Comparison of ENCODE assay signal across 8 mouse cellular contexts in genomic region chr4:33248915-33249314, GRCm38 (mm10). TPM values are rescaled to one million over a fixed set of nuclear protein-coding genes. Genes with fewer than 3 reads are reported as not detected.
DNase-seq lines count a peak whose midpoint lies in the region; ATAC-seq and TF ChIP-seq lines count a peak whose summit lies in the region.

No protein-coding gene starts in this region.

- H3K79me3 ChIP-seq in C2C12 (ENCODE audit: low read depth): peaks cover 11% of the 10 kb centered on the region

- WGBS in embryonic facial prominence, embryonic 15.5 days: 2% methylated on average over 4 of the region's 4 CpGs
- under 1% methylated on average over 4 of the region's 4 CpGs for WGBS in kidney, embryonic 16.5 days
- 3% methylated on average over 4 of the region's 4 CpGs for WGBS in neural tube, embryonic 12.5 days

- H3K36me3 ChIP-seq in C2C12 (ENCODE audit: control insufficient read depth, insufficient read depth): peaks cover 18% of the 10 kb centered on the region
- H3K36me3 ChIP-seq in embryonic facial prominence, embryonic 15.5 days: peaks cover 24% of the 10 kb centered on the region
- peaks cover 20% of the 10 kb centered on the region for H3K36me3 ChIP-seq in kidney, embryonic 16.5 days (ENCODE audit: insufficient read depth, low read length)
- peaks cover 23% of the 10 kb centered on the region for H3K36me3 ChIP-seq in neural tube, embryonic 12.5 days

- no peaks in the 10 kb centered on the region for H3K9me3 ChIP-seq in embryonic facial prominence, embryonic 15.5 days (replicated peaks)
- no peaks in the 10 kb centered on the region for H3K9me3 ChIP-seq in kidney, embryonic 16.5 days (ENCODE audit: low read length)
- H3K9me3 ChIP-seq in neural tube, embryonic 12.5 days: no peaks in the 10 kb centered on the region

- no peak overlapping the region for H3ac ChIP-seq in C2C12 (ENCODE audit: control insufficient read depth, insufficient read length, low read depth)

- no peak for ATAC-seq in cerebellum, adult (ENCODE audit: insufficient number of reproducible peaks, low FRiP score, low TSS enrichment)
- no peak for ATAC-seq in embryonic facial prominence, embryonic 15.5 days (ENCODE audit: insufficient number of reproducible peaks, low FRiP score, low TSS enrichment, low read depth)
- ATAC-seq in kidney, embryonic 16.5 days (ENCODE audit: low FRiP score, low TSS enrichment): no peak
- ATAC-seq in neural tube, embryonic 12.5 days (ENCODE audit: low FRiP score, low read depth): no peak
- ATAC-seq in monocyte, adult 5-6 weeks (replicated peaks; ENCODE audit: insufficient number of reproducible peaks, low FRiP score, low TSS enrichment, poor library complexity, severe bottlenecking): no peak

- H3K79me2 ChIP-seq in C2C12 (ENCODE audit: control insufficient read depth, insufficient read depth): peaks cover 29% of the 10 kb centered on the region

- H3K4me2 ChIP-seq in embryonic facial prominence, embryonic 15.5 days (replicated peaks): peak overlapping the region; percentile 63
- peak overlapping the region; percentile 52 for H3K4me2 ChIP-seq in kidney, embryonic 16.5 days (replicated peaks; ENCODE audit: low read depth, low read length)
- H3K4me2 ChIP-seq in neural tube, embryonic 12.5 days (replicated peaks): peak overlapping the region; percentile 69

- H3K9ac ChIP-seq in embryonic facial prominence, embryonic 15.5 days: peak overlapping the region; percentile 47
- H3K9ac ChIP-seq in kidney, embryonic 16.5 days (replicated peaks; ENCODE audit: low read length): peak overlapping the region; percentile 57
- H3K9ac ChIP-seq in neural tube, embryonic 12.5 days: peak overlapping the region; percentile 99; the same call in 1 of the 2 replicates

- peaks cover 19% of the 10 kb centered on the region for H3K4me1 ChIP-seq in embryonic facial prominence, embryonic 15.5 days
- peaks cover 16% of the 10 kb centered on the region for H3K4me1 ChIP-seq in kidney, embryonic 16.5 days (ENCODE audit: insufficient read depth, low read length)
- H3K4me1 ChIP-seq in neural tube, embryonic 12.5 days: peaks cover 10% of the 10 kb centered on the region

- peak; percentile 40 for DNase-seq in cerebellum, adult 9-11 months
- no peak for DNase-seq in spleen, adult 12 weeks (ENCODE audit: low spot score)

- peak overlapping the region; percentile 61 for H3K4me3 ChIP-seq in C2C12 (ENCODE audit: insufficient read depth, poor library complexity, severe bottlenecking)
- peak overlapping the region; percentile 86 for H3K4me3 ChIP-seq in embryonic facial prominence, embryonic 15.5 days (replicated peaks)
- H3K4me3 ChIP-seq in kidney, embryonic 16.5 days (ENCODE audit: low read length): peak overlapping the region; percentile 96
- H3K4me3 ChIP-seq in neural tube, embryonic 12.5 days: peak overlapping the region; percentile 98

- TF ChIP-seq CTCF in C2C12 (IDR thresholded peaks at IDR 0.05; ENCODE audit: control insufficient read depth, insufficient read depth, insufficient read length): no peak

- no peaks in the 10 kb centered on the region for H3K27me3 ChIP-seq in C2C12 (ENCODE audit: control insufficient read depth, insufficient read depth, insufficient read length)
- H3K27me3 ChIP-seq in embryonic facial prominence, embryonic 15.5 days: no peaks in the 10 kb centered on the region
- no peaks in the 10 kb centered on the region for H3K27me3 ChIP-seq in kidney, embryonic 16.5 days (ENCODE audit: insufficient read depth, low read length)
- H3K27me3 ChIP-seq in neural tube, embryonic 12.5 days (replicated peaks): no peaks in the 10 kb centered on the region

- peak overlapping the region; percentile 100 for H3K27ac ChIP-seq in embryonic facial prominence, embryonic 15.5 days (replicated peaks)
- H3K27ac ChIP-seq in kidney, embryonic 16.5 days (ENCODE audit: low read length): peak overlapping the region; percentile 89
- peak overlapping the region; percentile 99 for H3K27ac ChIP-seq in neural tube, embryonic 12.5 days

TF ChIP-seq in C2C12, 6 proteins besides CTCF, POLR2A, EP300 and RAD21:
- no peak for TF ChIP-seq MYOG (IDR thresholded peaks at IDR 0.05; ENCODE audit: control insufficient read depth, extremely low read depth, insufficient read length)
- no peak for TF ChIP-seq MAX (IDR thresholded peaks at IDR 0.05)
- no peak for TF ChIP-seq FOSL1 (IDR thresholded peaks at IDR 0.05; ENCODE audit: insufficient read depth, low read length, poor library complexity, severe bottlenecking)
- TF ChIP-seq USF1 (IDR thresholded peaks at IDR 0.05; ENCODE audit: low read depth): no peak
- no peak for TF ChIP-seq MYOD1 (IDR thresholded peaks at IDR 0.05; ENCODE audit: control insufficient read depth, insufficient read length, low read depth)
- TF ChIP-seq CEBPB (IDR thresholded peaks at IDR 0.05; ENCODE audit: low read depth): no peak

RNA-seq across cellular contexts. Expression of gene Srsf12, which starts 40.1 kb away (rescaled TPM):
- not detected for polyA plus RNA-seq in C2C12 (2012; fragmentation: generic; extraction: Trizol)
- polyA plus RNA-seq in embryonic facial prominence, embryonic 15.5 days (2015; fragmentation: Nextera tagmentation; extraction: Ambion mirVana): 13.5 and 15.3 TPM in 2 replicates
- polyA plus RNA-seq in kidney, embryonic 16.5 days (2015; fragmentation: Nextera tagmentation; extraction: Ambion mirVana): 5.0 and 5.5 TPM in 2 replicates
- polyA plus RNA-seq in neural tube, embryonic 12.5 days (2016; fragmentation: Nextera tagmentation; extraction: Ambion mirVana): 20.2 and 23.1 TPM in 2 replicates
- not detected in 3 replicates for total RNA-seq in monocyte, adult 5-6 weeks (2017)

RNA-seq across cellular contexts. Expression of gene Pnrc1, which starts 41.0 kb away (rescaled TPM):
- 9.1 TPM for polyA plus RNA-seq in C2C12 (2012; fragmentation: generic; extraction: Trizol)
- polyA plus RNA-seq in embryonic facial prominence, embryonic 15.5 days (2015; fragmentation: Nextera tagmentation; extraction: Ambion mirVana): 104 and 116 TPM in 2 replicates
- polyA plus RNA-seq in kidney, embryonic 16.5 days (2015; fragmentation: Nextera tagmentation; extraction: Ambion mirVana): 81.9 and 83.0 TPM in 2 replicates
- 110 and 113 TPM in 2 replicates for polyA plus RNA-seq in neural tube, embryonic 12.5 days (2016; fragmentation: Nextera tagmentation; extraction: Ambion mirVana)
- 228 to 431 TPM (median 282 TPM) in 3 replicates for total RNA-seq in monocyte, adult 5-6 weeks (2017)

RNA-seq across cellular contexts. Expression of gene Pm20d2, which starts 59.4 kb away (rescaled TPM):
- polyA plus RNA-seq in C2C12 (2012; fragmentation: generic; extraction: Trizol): not detected
- polyA plus RNA-seq in embryonic facial prominence, embryonic 15.5 days (2015; fragmentation: Nextera tagmentation; extraction: Ambion mirVana): 2.5 TPM in 2 replicates
- polyA plus RNA-seq in kidney, embryonic 16.5 days (2015; fragmentation: Nextera tagmentation; extraction: Ambion mirVana): 0.60 and 1.2 TPM in 2 replicates
- polyA plus RNA-seq in neural tube, embryonic 12.5 days (2016; fragmentation: Nextera tagmentation; extraction: Ambion mirVana): 0.86 and 1.2 TPM in 2 replicates
- total RNA-seq in monocyte, adult 5-6 weeks (2017): not detected in 3 replicates

Comparison
In these comparisons a context has a peak if more than half of its experiments do, and no peak if none do; other contexts are left out.
1. H3K9ac ChIP-seq: peak in every context shown above with its lines; median percentile 99 in neural tube, embryonic 12.5 days; 57 in kidney, embryonic 16.5 days; 47 in embryonic facial prominence, embryonic 15.5 days.